Mouse (Mus musculus): Measurements from ENCODE around the gene Plekhs1. TPM values are rescaled to one million over a fixed set of nuclear protein-coding genes. Genes with fewer than 3 reads are reported as not detected.

Plekhs1 gene
- total RNA-seq (2021) (under 1 TPM in 1 of 2 experiments, not detected in 1; 0.18 TPM), polyA plus RNA-seq (2012; rRNA removed) (0.04 and 0.12 TPM in 2 replicates)
- long read RNA-seq = 0 reads

DNA sequence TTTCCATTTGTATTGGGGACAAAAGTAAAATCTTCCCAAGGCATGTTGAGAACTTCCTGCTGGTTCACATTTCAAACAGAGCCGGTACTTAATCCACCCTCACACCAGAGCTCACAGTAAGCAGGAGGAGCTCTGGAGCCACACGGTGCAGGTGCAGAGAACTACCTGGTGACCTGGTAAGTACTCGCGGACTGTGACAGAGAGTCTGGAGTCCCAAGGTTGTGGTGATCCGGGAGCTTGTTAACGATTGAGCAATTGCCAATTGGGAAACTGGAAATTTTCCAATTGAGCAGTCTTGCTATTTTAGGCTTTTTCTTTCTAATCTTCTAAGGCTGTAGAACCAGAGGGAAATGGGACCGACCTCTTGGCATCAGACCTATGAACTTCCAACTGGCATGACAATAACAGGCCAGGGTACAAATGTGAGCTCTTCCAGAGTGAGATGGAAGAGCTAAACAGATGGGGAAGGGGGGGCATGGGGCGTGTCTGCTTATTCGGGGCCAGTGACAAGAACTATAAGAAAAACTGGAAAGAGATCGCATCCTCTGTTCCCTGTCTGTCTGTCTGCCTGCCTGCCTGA, at the start of gene Plekhs1:
Plekhs1 (plus strand) TSS at position 119 of the 580 bp plus-strand sequence.
- intact Hi-C loops (cut with DNase I) = no loop called here
- TF ChIP-seq EP300 (IDR thresholded peaks at IDR 0.05; ENCODE audit: insufficient read depth, low read depth, low read length) = no peak
- no peak for TF ChIP-seq POLR2A (IDR thresholded peaks at IDR 0.05; ENCODE audit: insufficient read depth, low read depth, low read length)
- no peak for TF ChIP-seq CTCF (IDR thresholded peaks at IDR 0.05)
- Histone ChIP-seq H3K27ac (no peak within 1 kb of the TSS), H3K9ac (ENCODE audit: low read depth, low read length) (no peak within 1 kb of the TSS), H3K4me1 (ENCODE audit: control insufficient read depth, insufficient read depth, low read length) (peaks cover 3% of the 10 kb centered on the region; the same call in 1 of the 2 replicates), H3K27me3 (ENCODE audit: control insufficient read depth, insufficient read depth, low read length) (no peaks in the 10 kb centered on the region), H3K79me2 (replicated peaks; ENCODE audit: control insufficient read depth, insufficient read depth, low read length) (no peaks in the 10 kb centered on the region), H3K4me3 (no peak within 1 kb of the TSS), H3K36me3 (ENCODE audit: control insufficient read depth, insufficient read depth, low read length) (no peaks in the 10 kb centered on the region)
- DNase-seq = no peak
- 51% methylated on average over 10 of the region's 10 CpGs for WGBS

DNA sequence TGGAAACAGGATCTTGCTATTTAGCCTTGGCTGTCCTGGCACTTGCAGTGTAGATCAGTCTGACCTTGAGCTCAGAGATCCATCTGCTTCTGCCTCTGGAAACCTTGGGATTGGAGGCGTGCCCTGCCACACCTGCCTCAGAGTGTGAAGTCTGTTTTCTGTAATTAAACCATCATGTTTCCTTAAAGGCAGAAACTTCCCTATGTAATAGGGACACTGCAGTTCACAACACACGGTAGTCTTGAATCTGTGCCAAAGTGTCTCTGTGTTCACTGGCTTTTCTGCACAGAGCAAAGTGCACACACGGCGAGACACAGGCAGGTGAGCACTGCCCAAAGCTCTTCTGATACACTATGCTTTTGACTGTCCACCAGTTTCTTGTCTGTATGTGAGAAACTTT, 43.0 kb upstream of the Plekhs1 start:
- WGBS = 70% methylated on average over 4 of the region's 4 CpGs
- no peak for DNase-seq

DNA sequence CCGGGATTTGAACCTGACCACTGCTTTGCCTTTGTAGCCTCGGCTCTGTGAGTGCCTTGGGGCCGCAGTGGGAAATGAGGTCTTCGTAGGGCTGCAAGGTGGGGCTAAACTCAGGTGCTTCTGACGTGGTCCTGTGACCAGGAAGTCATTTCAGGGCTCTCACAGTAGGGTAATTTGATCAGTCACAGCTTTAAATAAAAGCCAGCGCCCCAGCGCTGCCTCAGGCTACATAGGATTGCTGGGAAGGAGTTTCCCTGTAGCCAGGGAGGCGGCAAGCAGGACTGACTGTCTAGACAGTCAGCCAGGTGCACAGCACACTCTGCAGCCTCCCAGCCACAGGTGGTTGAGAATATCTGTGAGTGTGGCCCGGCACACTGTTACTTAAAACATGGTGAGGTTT, 42.0 kb upstream of the Plekhs1 start:
- H3K9ac ChIP-seq (ENCODE audit: low read depth, low read length) = no peak overlapping the region
- H3K4me1 ChIP-seq (ENCODE audit: control insufficient read depth, insufficient read depth, low read length) = peaks cover 1% of the 10 kb centered on the region; the same call in 1 of the 2 replicates
- intact Hi-C loops (cut with DNase I) = no loop called here
- WGBS = 88% methylated on average over 9 of the region's 9 CpGs
- H3K79me2 ChIP-seq (replicated peaks; ENCODE audit: control insufficient read depth, insufficient read depth, low read length) = no peaks in the 10 kb centered on the region
- no peak overlapping the region for H3K27ac ChIP-seq
- no peak for DNase-seq
- H3K27me3 ChIP-seq (ENCODE audit: control insufficient read depth, insufficient read depth, low read length) = no peaks in the 10 kb centered on the region
- H3K36me3 ChIP-seq (ENCODE audit: control insufficient read depth, insufficient read depth, low read length) = no peaks in the 10 kb centered on the region
- H3K4me3 ChIP-seq = no peak overlapping the region
- no peak for TF ChIP-seq CTCF (IDR thresholded peaks at IDR 0.05)
- TF ChIP-seq EP300 (IDR thresholded peaks at IDR 0.05; ENCODE audit: insufficient read depth, low read depth, low read length) = no peak
- TF ChIP-seq POLR2A (IDR thresholded peaks at IDR 0.05; ENCODE audit: insufficient read depth, low read depth, low read length) = no peak

More for the DNA sequence above, 43.0 kb upstream of the Plekhs1 start:
- H3K36me3 ChIP-seq (ENCODE audit: control insufficient read depth, insufficient read depth, low read length) = no peaks in the 10 kb centered on the region
- TF ChIP-seq EP300 (IDR thresholded peaks at IDR 0.05; ENCODE audit: insufficient read depth, low read depth, low read length) (no peak), POLR2A (IDR thresholded peaks at IDR 0.05; ENCODE audit: insufficient read depth, low read depth, low read length) (no peak), CTCF (IDR thresholded peaks at IDR 0.05) (no peak)
- H3K9ac ChIP-seq (ENCODE audit: low read depth, low read length) = no peak overlapping the region
- no peak overlapping the region for H3K4me3 ChIP-seq
- peaks cover 1% of the 10 kb centered on the region; the same call in 1 of the 2 replicates for H3K4me1 ChIP-seq (ENCODE audit: control insufficient read depth, insufficient read depth, low read length)
- intact Hi-C loops (cut with DNase I) = no loop called here
- H3K27ac ChIP-seq = no peak overlapping the region
- H3K27me3 ChIP-seq (ENCODE audit: control insufficient read depth, insufficient read depth, low read length) = no peaks in the 10 kb centered on the region
- H3K79me2 ChIP-seq (replicated peaks; ENCODE audit: control insufficient read depth, insufficient read depth, low read length) = no peaks in the 10 kb centered on the region

DNA sequence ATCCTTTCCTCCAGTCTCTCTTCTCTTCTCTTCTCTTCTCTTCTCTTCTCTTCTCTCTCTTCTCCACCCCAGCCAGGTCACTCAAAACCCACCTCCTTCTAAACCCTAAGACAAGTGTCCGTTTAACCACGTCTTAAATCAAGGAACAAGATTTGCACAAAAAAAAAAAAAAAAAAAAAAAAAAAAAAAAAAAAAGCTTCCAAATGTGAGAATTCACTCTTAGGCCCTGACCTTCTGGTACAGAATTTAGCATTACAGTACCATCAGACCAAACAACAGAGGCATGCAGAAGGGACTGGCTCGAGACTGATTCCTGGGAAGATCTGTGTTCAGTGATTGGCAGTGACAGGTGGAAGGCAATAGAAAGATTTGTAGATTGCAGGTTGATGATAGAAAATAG, 41.1 kb upstream of the Plekhs1 start:
- Histone ChIP-seq H3K4me1 (ENCODE audit: control insufficient read depth, insufficient read depth, low read length) (peaks cover 1% of the 10 kb centered on the region; the same call in 1 of the 2 replicates), H3K4me3 (no peak overlapping the region), H3K36me3 (ENCODE audit: control insufficient read depth, insufficient read depth, low read length) (no peaks in the 10 kb centered on the region), H3K27ac (no peak overlapping the region), H3K79me2 (replicated peaks; ENCODE audit: control insufficient read depth, insufficient read depth, low read length) (no peaks in the 10 kb centered on the region), H3K27me3 (ENCODE audit: control insufficient read depth, insufficient read depth, low read length) (no peaks in the 10 kb centered on the region), H3K9ac (ENCODE audit: low read depth, low read length) (no peak overlapping the region)
- DNase-seq = no peak
- 83% methylated on average over 3 of the region's 3 CpGs for WGBS
- TF ChIP-seq POLR2A (IDR thresholded peaks at IDR 0.05; ENCODE audit: insufficient read depth, low read depth, low read length) = no peak
- TF ChIP-seq EP300 (IDR thresholded peaks at IDR 0.05; ENCODE audit: insufficient read depth, low read depth, low read length) = no peak
- no peak for TF ChIP-seq CTCF (IDR thresholded peaks at IDR 0.05)
- intact Hi-C loops (cut with DNase I) = loop anchor here (5.0 to 10.0 kb wide), 4 partner anchors 147 to 614 kb away; no protein-coding TSS in a partner anchor

DNA sequence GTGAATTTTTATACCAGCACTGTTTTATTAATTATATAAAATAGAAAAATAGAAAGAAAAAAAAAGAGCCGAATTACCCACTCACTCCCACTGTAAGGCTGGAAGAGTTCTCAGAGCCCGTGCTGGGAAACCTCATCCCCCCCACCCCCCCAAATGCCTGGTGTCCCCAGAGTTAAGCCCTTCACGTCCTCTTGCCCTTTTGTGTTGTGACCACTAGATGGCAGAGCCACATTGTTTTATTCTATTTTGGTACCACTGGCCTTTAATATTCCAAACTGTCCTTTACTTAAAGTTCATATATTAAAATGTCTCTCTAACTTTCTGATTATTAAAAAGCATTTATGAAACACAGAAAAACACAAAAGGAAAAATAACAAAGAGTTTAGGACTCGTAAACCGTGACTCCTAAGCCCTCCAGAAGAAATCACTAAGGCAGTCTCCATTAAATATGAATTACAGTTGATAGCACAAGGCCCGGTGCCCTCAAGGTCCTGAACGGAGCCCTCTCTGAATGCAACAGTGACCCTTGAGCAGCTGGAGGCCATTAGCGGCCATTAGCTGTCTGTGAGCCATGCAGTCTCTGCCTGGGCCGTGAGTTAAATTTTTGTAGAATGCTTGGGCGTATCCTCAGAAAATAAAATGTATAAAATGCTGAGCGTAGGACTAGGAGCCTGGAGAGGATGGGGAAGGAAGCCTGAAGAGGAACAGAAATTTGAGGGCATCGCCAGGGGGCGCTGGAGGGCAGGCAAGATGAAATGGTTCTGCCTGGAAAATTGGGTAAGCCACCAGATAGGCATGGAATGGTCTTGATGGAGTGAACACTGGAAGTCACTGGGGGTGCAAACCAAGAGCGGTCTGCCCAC, 38.7 kb upstream of the Plekhs1 start:
- Histone ChIP-seq H3K36me3 (ENCODE audit: control insufficient read depth, insufficient read depth, low read length) (no peaks in the 10 kb centered on the region), H3K4me3 (no peak overlapping the region), H3K9ac (ENCODE audit: low read depth, low read length) (no peak overlapping the region), H3K4me1 (ENCODE audit: control insufficient read depth, insufficient read depth, low read length) (peaks cover 1% of the 10 kb centered on the region; the same call in 1 of the 2 replicates), H3K79me2 (replicated peaks; ENCODE audit: control insufficient read depth, insufficient read depth, low read length) (no peaks in the 10 kb centered on the region), H3K27me3 (ENCODE audit: control insufficient read depth, insufficient read depth, low read length) (no peaks in the 10 kb centered on the region), H3K27ac (no peak overlapping the region)
- TF ChIP-seq CTCF (IDR thresholded peaks at IDR 0.05) (peak; percentile 71), POLR2A (IDR thresholded peaks at IDR 0.05; ENCODE audit: insufficient read depth, low read depth, low read length) (no peak), EP300 (IDR thresholded peaks at IDR 0.05; ENCODE audit: insufficient read depth, low read depth, low read length) (no peak)
- DNase-seq = peak; percentile 81 to 90
- 41% methylated on average over 14 of the region's 14 CpGs for WGBS
- intact Hi-C loops (cut with DNase I) = loop anchor here (1.0 to 10.0 kb wide), 5 partner anchors 145 to 612 kb away; no protein-coding TSS in a partner anchor

All from heart, adult 2 months (tissue).